Mouse (Mus musculus) hindbrain, postnatal 0 days (tissue): ENCODE measurements around the gene Kansl3. TPM values are rescaled to one million over a fixed set of nuclear protein-coding genes. Genes with fewer than 3 reads are reported as not detected.

ENCODE experiments used
- ATAC-seq: fragments of 200-750 bp; cut with Nextera tagmentation; 2 replicates; pipeline ENCODE4 v1.8.0; 2017; ENCODE audit warnings: mild to moderate bottlenecking, moderate TSS enrichment, moderate library complexity
- DNase-seq: peaks from one replicate; pipeline ENCODE4 v3.0.0-alpha.2; 2015; ENCODE audit warnings: low spot score
- H3K27ac ChIP-seq: fragments of 300-500 bp; sonication (generic); 2 replicates; pipeline ENCODE4 v1.5.1; 2014; ENCODE audit warnings: mild to moderate bottlenecking
- H3K27me3 ChIP-seq: fragments of 300-500 bp; sonication (generic); 2 replicates; pipeline ENCODE4 v1.6.1; 2014; ENCODE audit warnings: low read length, mixed read lengths; ENCODE audit not compliant: insufficient read depth
- H3K36me3 ChIP-seq: fragments of 300-500 bp; sonication (generic); 2 replicates; pipeline ENCODE4 v1.6.1; 2014; ENCODE audit warnings: low read length, mixed read lengths; ENCODE audit not compliant: insufficient read depth
- H3K4me1 ChIP-seq: fragments of 300-500 bp; sonication (generic); 2 replicates; pipeline ENCODE4 v1.6.1; 2014; ENCODE audit warnings: antibody characterized with exemption, low read length, mixed read lengths; ENCODE audit not compliant: insufficient read depth
- H3K4me2 ChIP-seq: fragments of 300-500 bp; sonication (generic); 2 replicates; pipeline ENCODE4 v1.6.1; 2014; ENCODE audit warnings: low read depth, mild to moderate bottlenecking, low read length, moderate library complexity, mixed read lengths
- H3K4me3 ChIP-seq: fragments of 300-500 bp; sonication (generic); 2 replicates; pipeline ENCODE4 v1.5.1; 2014; ENCODE audit warnings: low read length
- H3K9ac ChIP-seq: fragments of 300-500 bp; sonication (generic); replicated peaks from 2 replicates; pipeline ENCODE4 v1.6.1; 2014; ENCODE audit warnings: mild to moderate bottlenecking, low read length, moderate library complexity, mixed read lengths
- H3K9me3 ChIP-seq: fragments of 300-500 bp; sonication (generic); 2 replicates; pipeline ENCODE4 v1.6.1; 2016; ENCODE audit warnings: low read length, mixed read lengths
- CTCF ChIP-seq: IDR thresholded peaks from 2 replicates; pipeline ENCODE4 v1.5.1; 2016; ENCODE audit warnings: antibody characterized with exemption, control low read depth, low read depth
- WGBS: fragments of 180-500 bp; shearing (Covaris S2); extraction: QIAGEN DNeasy Blood & Tissue Kit; methylation state at CpG from one replicate; pipeline ENCODE4 v1.1.7; 2014; 5-methylcytosine and 5-hydroxymethylcytosine counted together
- microRNA-seq, 2 experiments: library from miRNA; unstranded; fragments of <30 nt; microRNA quantifications; one replicate each; pipeline ENCODE4; 2016
- polyA plus RNA-seq: library from polyadenylated mRNA; unstranded; fragments of >200 nt; fragmentation: Nextera tagmentation; extraction: Ambion mirVana; gene quantifications from 2 replicates; pipeline ENCODE4 v1.2.1, GENCODE M21; 2015
- total RNA-seq: library from RNA; depleted of rRNA; stranded (reverse); fragments of >200 nt; gene quantifications from 2 replicates; pipeline ENCODE4 v1.2.3, GENCODE M21; 2014; rRNA removed

Gene Kansl3
- total and polyA plus RNA-seq, 2 experiments from 2014 or later: 31.5 to 60.4 TPM

- H3K27ac ChIP-seq: no peak overlapping the region
- ATAC-seq (no peak), DNase-seq (no peak)
- H3K27me3 ChIP-seq: no peaks in the 10 kb centered on the region
- TF ChIP-seq CTCF: no peak
- H3K4me3 ChIP-seq: no peak overlapping the region
- no peaks in the 10 kb centered on the region for H3K36me3 ChIP-seq
- no peaks in the 10 kb centered on the region for H3K4me1 ChIP-seq
- no peak overlapping the region for H3K9ac ChIP-seq
- no peaks in the 10 kb centered on the region for H3K9me3 ChIP-seq
- no peak overlapping the region for H3K4me2 ChIP-seq
- WGBS: 89% methylated on average over 3 of the region's 3 CpGs
Observed at GRCm38 (mm10) chr1:36294402-36294801, 74.6 kb downstream of the Kansl3 start.

- no peaks in the 10 kb centered on the region for H3K4me1 ChIP-seq
- ATAC-seq: no peak
- no peak for DNase-seq
Observed at GRCm38 (mm10) chr1:36293470-36293869, 75.5 kb downstream of the Kansl3 start.

More at GRCm38 (mm10) chr1:36293470-36293869, 75.5 kb downstream of the Kansl3 start:
- Histone ChIP-seq H3K27ac (no peak overlapping the region), H3K4me2 (no peak overlapping the region), H3K4me3 (no peak overlapping the region), H3K9ac (no peak overlapping the region), H3K36me3 (no peaks in the 10 kb centered on the region), H3K27me3 (no peaks in the 10 kb centered on the region), H3K9me3 (no peaks in the 10 kb centered on the region)
- no peak for TF ChIP-seq CTCF
- WGBS: 90% methylated on average over 8 of the region's 8 CpGs

Small RNAs within 50 kb of the gene (microRNA-seq; reads per million reads assigned to microRNA genes)
- gene Mir6898: 0 to 0.36 reads per million in 2 experiments

Other genes starting within 250 kb of the Kansl3 start
- gene Uggt1, start 124.5 kb downstream of the Kansl3 start, total RNA-seq: 33.5 and 40.2 TPM in 2 replicates
- 22.1 and 24.3 TPM in 2 replicates for gene Uggt1, start 124.5 kb downstream of the Kansl3 start, polyA plus RNA-seq
- gene Neurl3, start 94.5 kb downstream of the Kansl3 start, total RNA-seq: 0.16 and 1.2 TPM in 2 replicates
- gene Neurl3, start 94.5 kb downstream of the Kansl3 start, polyA plus RNA-seq: 1.8 and 2.1 TPM in 2 replicates
- 10.1 and 13.8 TPM in 2 replicates for gene Arid5a, start 61.4 kb downstream of the Kansl3 start, total RNA-seq
- gene Arid5a, start 61.4 kb downstream of the Kansl3 start, polyA plus RNA-seq: 8.4 and 8.5 TPM in 2 replicates
- gene Fer1l5, start 3.1 kb upstream of the Kansl3 start, total RNA-seq: not detected in 2 replicates
- gene Fer1l5, start 3.1 kb upstream of the Kansl3 start, polyA plus RNA-seq: 0.73 and 1.2 TPM in 2 replicates
- 20.4 and 21.6 TPM in 2 replicates for gene Lman2l, start 76.1 kb upstream of the Kansl3 start, total RNA-seq
- gene Lman2l, start 76.1 kb upstream of the Kansl3 start, polyA plus RNA-seq: 42.6 and 45.5 TPM in 2 replicates
- 18.5 and 19.6 TPM in 2 replicates for gene Cnnm4, start 102.4 kb upstream of the Kansl3 start, total RNA-seq
- 9.6 and 10.0 TPM in 2 replicates for gene Cnnm4, start 102.4 kb upstream of the Kansl3 start, polyA plus RNA-seq
- gene Cnnm3, start 142.7 kb upstream of the Kansl3 start, total RNA-seq: 28.4 and 35.9 TPM in 2 replicates
- 5.2 and 5.4 TPM in 2 replicates for gene Cnnm3, start 142.7 kb upstream of the Kansl3 start, polyA plus RNA-seq
- gene Ankrd23, start 167.7 kb upstream of the Kansl3 start, total RNA-seq: 8.1 and 11.5 TPM in 2 replicates
- 11.2 and 12.7 TPM in 2 replicates for gene Ankrd23, start 167.7 kb upstream of the Kansl3 start, polyA plus RNA-seq
- gene Gm42417, start 170.2 kb upstream of the Kansl3 start, total RNA-seq: not detected in 2 replicates
- not detected in 2 replicates for gene Gm42417, start 170.2 kb upstream of the Kansl3 start, polyA plus RNA-seq
- gene Ankrd39, start 178.3 kb upstream of the Kansl3 start, total RNA-seq: 38.1 and 55.1 TPM in 2 replicates
- gene Ankrd39, start 178.3 kb upstream of the Kansl3 start, polyA plus RNA-seq: 30.8 and 32.5 TPM in 2 replicates
- 32.3 and 40.5 TPM in 2 replicates for gene Sema4c, start 189.2 kb upstream of the Kansl3 start, total RNA-seq
- 14.4 and 14.7 TPM in 2 replicates for gene Sema4c, start 189.2 kb upstream of the Kansl3 start, polyA plus RNA-seq